Mouse (Mus musculus) macrophage (primary cell): ENCODE data around the gene Psg26. TPM values are rescaled to one million over a fixed set of nuclear protein-coding genes. Genes with fewer than 3 reads are reported as not detected.
"Not testable (repeated sequence)": the region's sequence is repeated elsewhere in the genome, so short reads cannot be mapped to it uniquely, and the experiment has no call there.

Experiments used
- H3K27ac ChIP-seq: fragments of 350-480 bp; formaldehyde crosslinking; 2 replicates; pipeline ENCODE4 v1.9.0; 2021
- H3K36me3 ChIP-seq: fragments of 350-480 bp; formaldehyde crosslinking; 2 replicates; pipeline ENCODE4 v1.9.0; 2021; ENCODE audit errors: inconsistent target
- H3K4me3 ChIP-seq: fragments of 350-480 bp; formaldehyde crosslinking; 2 replicates; pipeline ENCODE4 v1.9.0; 2021; ENCODE audit errors: inconsistent target
- H3K79me2 ChIP-seq: fragments of 350-480 bp; formaldehyde crosslinking; 2 replicates; pipeline ENCODE4 v1.9.0; 2021; ENCODE audit errors: inconsistent target
- WGBS: methylation state at CpG from one replicate; pipeline ENCODE4 v1.1.7; 2026; ENCODE audit warnings: inconsistent platforms; ENCODE audit not compliant: missing documents; 5-methylcytosine and 5-hydroxymethylcytosine counted together
- polyA plus RNA-seq: library from polyadenylated mRNA; stranded (reverse); fragments of 250-400 nt; gene quantifications from 3 replicates; pipeline ENCODE4 v1.2.4, GENCODE M21; 2018; ENCODE audit warnings: inconsistent platforms
- total RNA-seq, 78 experiments: library from RNA; depleted of rRNA; stranded (reverse); fragments of 250-400 nt; gene quantifications; 1 replicate in 9 of 78; 2 replicates in 24 of 78; 3 replicates in 43 of 78; 4 replicates in 2 of 78; pipeline ENCODE4 v1.2.4; 2018; ENCODE audit warnings: inconsistent platforms in 56 of 78

Gene Psg26
- not detected for total RNA-seq (2018; cell fraction: chromatin; rRNA removed)
- total RNA-seq (2018; cell fraction: cytosol; rRNA removed): not detected
- not detected for total RNA-seq (2018; cell fraction: nucleus; rRNA removed)
- polyA plus RNA-seq: not detected in 3 replicates

DNA sequence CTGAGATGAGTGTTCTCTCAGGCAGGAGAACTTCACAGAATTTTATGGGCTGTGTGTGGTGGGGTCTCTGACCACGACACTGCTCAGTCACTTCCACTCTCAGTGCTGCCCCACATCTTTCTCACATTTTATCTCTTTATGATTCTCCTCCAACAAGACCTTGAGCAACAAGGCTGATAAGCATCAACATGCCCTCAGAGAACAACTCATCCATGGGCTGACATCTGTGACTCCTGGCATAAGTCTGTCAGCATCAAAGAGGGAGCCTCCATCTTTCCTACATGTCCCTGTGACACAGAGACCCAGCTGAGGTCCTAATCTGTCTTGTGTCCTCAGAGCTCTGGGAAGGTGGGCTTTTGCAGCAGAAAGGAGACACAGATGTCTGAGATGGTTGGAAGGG, at the start of gene Psg26:
Gene Psg26 (minus strand): TSS at position 101 of the 400 bp plus-strand sequence.
- WGBS: 100% methylated on average over 1 of the region's 1 CpGs
- Histone ChIP-seq H3K27ac (no peak within 1 kb of the TSS), H3K4me3 (no peak within 1 kb of the TSS), H3K36me3 (no peaks in the 10 kb centered on the region), H3K79me2 (no peaks in the 10 kb centered on the region)

DNA sequence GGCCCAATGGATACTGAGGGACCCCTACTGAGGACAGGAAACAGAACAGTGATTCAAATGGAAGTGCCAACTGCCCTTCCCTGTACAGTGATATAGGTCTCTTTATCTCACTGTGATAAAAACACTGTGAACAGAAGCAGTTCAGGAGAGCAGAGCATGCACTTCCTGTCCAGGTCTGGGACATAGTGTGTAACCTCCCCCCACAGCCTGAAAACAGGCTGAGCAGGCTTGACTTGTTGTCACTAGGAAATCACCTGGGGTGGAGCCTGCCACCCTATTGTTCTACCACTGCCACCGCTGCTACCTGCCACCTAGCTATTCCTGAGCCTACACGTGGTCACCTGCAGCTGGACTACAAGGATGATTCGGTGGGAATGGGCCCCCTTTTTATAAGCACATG, 49.4 kb upstream of the Psg26 start:
- Histone ChIP-seq H3K79me2 (no peaks in the 10 kb centered on the region), H3K36me3 (no peaks in the 10 kb centered on the region), H3K27ac (no peak overlapping the region), H3K4me3 (no peak overlapping the region)
- 65% methylated on average over 3 of the region's 3 CpGs for WGBS

- H3K4me3 ChIP-seq: no peak within 1 kb of the TSS
- no peak within 1 kb of the TSS for H3K27ac ChIP-seq
- no peaks in the 10 kb centered on the region for H3K79me2 ChIP-seq
- 95% methylated on average over 1 of the region's 1 CpGs for WGBS
- no peaks in the 10 kb centered on the region for H3K36me3 ChIP-seq
Observed at GRCm38 (mm10) chr7:18532169-18532568, 48.2 kb upstream of the Psg26 start, which contains the start of gene Psg25. Gene Psg25 (minus strand): TSS chr7:18532269.

- H3K36me3 ChIP-seq: no peaks in the 10 kb centered on the region
- no peaks in the 10 kb centered on the region for H3K79me2 ChIP-seq
- no peak overlapping the region for H3K27ac ChIP-seq
- 94% methylated on average over 8 of the region's 8 CpGs for WGBS
- no peak overlapping the region for H3K4me3 ChIP-seq
Observed at GRCm38 (mm10) chr7:18524668-18525067, 40.7 kb upstream of the Psg26 start.

- not testable (repeated sequence) for H3K79me2 ChIP-seq, H3K4me3 ChIP-seq, H3K27ac ChIP-seq, H3K36me3 ChIP-seq
Observed at GRCm38 (mm10) chr7:18512848-18513247, 28.9 kb upstream of the Psg26 start.

- not testable (repeated sequence) for H3K27ac ChIP-seq, H3K79me2 ChIP-seq, H3K4me3 ChIP-seq, H3K36me3 ChIP-seq
- WGBS: 50% methylated on average over 1 of the region's 2 CpGs
Observed at GRCm38 (mm10) chr7:18512417-18512816, 28.4 kb upstream of the Psg26 start.

GRCm38 (mm10) chr7:18511479-18511878, 27.5 kb upstream of the Psg26 start:
- no peaks in the 10 kb centered on the region for H3K36me3 ChIP-seq
- no peak overlapping the region for H3K4me3 ChIP-seq
- WGBS: 39% methylated on average over 9 of the region's 9 CpGs
- H3K79me2 ChIP-seq: no peaks in the 10 kb centered on the region
- no peak overlapping the region for H3K27ac ChIP-seq

- not testable (repeated sequence) for H3K27ac ChIP-seq, H3K79me2 ChIP-seq, H3K36me3 ChIP-seq, H3K4me3 ChIP-seq
- WGBS: 89% methylated on average over 2 of the region's 2 CpGs
Observed at GRCm38 (mm10) chr7:18431941-18432340, 52.0 kb downstream of the Psg26 start, which contains the start of gene Psg28. Gene Psg28 (minus strand): TSS chr7:18432041.

Other genes with a start within 250 kb of the Psg26 start
- gene Mill1, start 238.8 kb downstream of the Psg26 start, polyA plus RNA-seq: not detected in 3 replicates
- not detected in 3 replicates for gene Psg18, start 129.2 kb downstream of the Psg26 start, polyA plus RNA-seq
- not detected in 3 replicates for gene Psg28, start 52.1 kb downstream of the Psg26 start, polyA plus RNA-seq
- gene Psg25, start 48.1 kb upstream of the Psg26 start, polyA plus RNA-seq: not detected in 3 replicates
- not detected in 3 replicates for gene Psg27, start 83.1 kb upstream of the Psg26 start, polyA plus RNA-seq
- gene Psg23, start 132.3 kb upstream of the Psg26 start, polyA plus RNA-seq: not detected in 3 replicates
- gene Psg21, start 172.5 kb upstream of the Psg26 start, polyA plus RNA-seq: not detected in 3 replicates
- gene Psg20, start 202.0 kb upstream of the Psg26 start, polyA plus RNA-seq: not detected in 3 replicates
- gene Psg22, start 233.9 kb upstream of the Psg26 start, polyA plus RNA-seq: not detected in 3 replicates